Mouse (Mus musculus) lung, postnatal 0 days (tissue): ENCODE results near the gene Prx.

ENCODE experiments used
- CTCF ChIP-seq: IDR thresholded peaks from 2 replicates; pipeline ENCODE4 v1.5.1; 2016; ENCODE audit warnings: antibody characterized with exemption, mild to moderate bottlenecking
- EP300 ChIP-seq: IDR thresholded peaks from 2 replicates; pipeline ENCODE4 v1.6.1; 2016; ENCODE audit warnings: antibody characterized with exemption, mild to moderate bottlenecking, control low read depth

DNA sequence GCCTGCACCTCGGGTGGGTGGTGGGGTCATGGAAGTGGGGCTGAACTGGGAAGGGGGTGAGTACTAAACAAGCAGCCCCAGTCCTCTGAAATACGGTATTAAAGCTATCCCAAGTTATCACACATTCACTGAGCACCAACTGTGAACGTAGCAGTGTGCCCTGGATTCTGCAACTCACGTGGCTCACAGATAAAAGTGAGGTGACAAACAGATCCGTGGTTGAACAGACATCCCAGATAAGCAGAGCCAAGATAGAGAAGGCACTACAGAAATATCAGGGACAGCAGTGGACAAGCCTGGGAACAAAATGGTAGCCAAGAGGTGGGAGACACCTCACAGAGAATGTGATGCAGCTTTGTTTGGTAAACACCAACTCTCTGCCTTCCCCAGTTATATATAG is 39.5 kb upstream of the Prx start:
- no peak for TF ChIP-seq CTCF
- no peak for TF ChIP-seq EP300
